Mouse (Mus musculus) urinary bladder, postnatal 10 days (tissue): Measurements from ENCODE around the gene Pum3.

ENCODE experiments used
- DNase-seq: peaks from one replicate; pipeline ENCODE4 v3.0.0; 2022; ENCODE audit warnings: low spot score

Pum3 gene

DNA sequence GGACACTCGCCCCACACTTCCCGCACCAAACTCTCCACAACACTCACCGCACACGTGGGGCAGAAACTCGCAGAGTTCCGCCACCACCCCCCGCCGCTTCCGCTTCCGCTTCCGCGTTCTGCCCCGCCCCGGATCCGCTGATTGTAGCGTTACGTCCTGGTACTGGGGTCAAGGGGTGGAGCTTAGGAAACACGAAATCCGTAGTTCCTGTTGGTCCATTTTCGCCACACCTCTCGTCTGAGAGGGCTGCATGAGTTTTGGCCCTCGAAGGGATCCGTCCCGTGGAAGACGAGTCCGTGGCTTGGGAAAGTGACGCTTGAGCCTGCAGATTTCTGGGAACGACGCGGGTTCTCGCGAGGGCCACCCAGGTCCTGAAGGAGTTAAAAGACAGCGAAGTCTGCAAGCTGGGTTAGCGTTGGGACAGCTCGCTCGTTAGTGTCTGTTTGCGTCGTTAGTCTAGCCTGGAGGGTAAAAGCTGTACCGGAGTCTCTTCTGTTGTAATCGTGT lies at the start of gene Pum3:
Gene Pum3, minus strand, starts transcription at position 81 of the 507 bp plus-strand sequence.
- peak; percentile 81 for DNase-seq

DNA sequence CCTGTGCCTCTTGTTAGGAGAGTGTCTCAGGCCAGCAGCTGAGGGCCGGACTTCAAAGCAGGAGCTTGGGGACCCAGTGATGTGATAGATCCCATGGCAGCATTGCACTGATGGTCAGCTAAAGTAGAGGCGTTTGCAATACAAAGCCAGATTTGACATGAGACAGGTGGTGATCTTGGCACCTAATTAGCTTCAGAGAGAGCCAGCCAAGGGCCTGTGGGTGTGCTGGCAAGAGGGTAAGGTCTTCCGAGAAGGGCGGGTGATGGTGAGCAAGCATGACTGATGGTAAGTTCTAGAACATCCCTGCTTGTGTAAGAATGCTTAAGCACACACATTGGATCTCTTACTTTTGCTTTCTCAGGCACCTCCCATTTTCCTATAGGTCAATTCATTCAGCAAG lies 37.1 kb upstream of the Pum3 start:
- DNase-seq = no peak

DNA sequence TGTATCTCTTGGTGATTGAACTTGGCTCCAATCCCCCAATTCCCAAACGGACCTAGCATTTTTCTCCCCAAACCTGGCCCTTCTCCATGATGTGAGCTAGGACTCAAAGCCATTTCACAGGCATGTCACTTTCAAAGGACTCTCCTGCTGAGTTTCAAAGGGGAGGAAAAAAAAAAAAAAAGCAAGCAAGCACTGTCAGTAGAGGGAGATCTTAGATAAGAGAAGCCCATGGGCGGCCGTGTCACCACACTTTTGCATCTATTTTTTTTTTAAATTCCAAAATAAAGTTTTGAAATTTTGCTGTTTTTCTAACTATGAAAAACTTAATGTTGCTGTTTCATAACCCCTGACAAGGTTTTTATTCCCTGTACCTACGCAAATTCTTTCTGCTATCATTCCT lies 33.0 kb upstream of the Pum3 start:
- no peak for DNase-seq

DNA sequence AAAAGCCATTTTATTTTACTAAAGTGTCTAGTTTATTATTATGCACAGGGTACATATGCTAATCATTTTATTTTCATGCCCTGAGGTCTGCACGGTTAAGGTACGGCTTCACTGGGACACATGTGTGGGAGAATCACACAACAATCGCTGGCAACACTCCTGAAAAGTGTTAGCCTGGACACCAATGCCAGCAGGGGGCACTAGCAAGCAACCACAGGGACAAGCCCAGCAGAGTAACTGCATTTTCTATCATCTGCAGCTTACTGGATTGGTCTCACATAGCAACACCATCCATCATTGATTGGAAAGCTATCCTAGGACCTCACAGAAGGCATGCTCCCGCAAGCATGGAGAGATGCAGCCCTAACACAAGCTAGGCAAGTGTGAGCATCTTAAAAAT lies 20.8 kb upstream of the Pum3 start:
- DNase-seq = no peak

GRCm38 (mm10) chr19:27447515-27447914 lies 17.9 kb upstream of the Pum3 start:
- no peak for DNase-seq

GRCm38 (mm10) chr19:27441106-27441505 lies 11.5 kb upstream of the Pum3 start:
- no peak for DNase-seq

GRCm38 (mm10) chr19:27437982-27438652 lies 8.5 kb upstream of the Pum3 start:
- no peak for DNase-seq

- no peak for DNase-seq
Measured at GRCm38 (mm10) chr19:27430406-27430805, 781 bp upstream of the Pum3 start.

DNA sequence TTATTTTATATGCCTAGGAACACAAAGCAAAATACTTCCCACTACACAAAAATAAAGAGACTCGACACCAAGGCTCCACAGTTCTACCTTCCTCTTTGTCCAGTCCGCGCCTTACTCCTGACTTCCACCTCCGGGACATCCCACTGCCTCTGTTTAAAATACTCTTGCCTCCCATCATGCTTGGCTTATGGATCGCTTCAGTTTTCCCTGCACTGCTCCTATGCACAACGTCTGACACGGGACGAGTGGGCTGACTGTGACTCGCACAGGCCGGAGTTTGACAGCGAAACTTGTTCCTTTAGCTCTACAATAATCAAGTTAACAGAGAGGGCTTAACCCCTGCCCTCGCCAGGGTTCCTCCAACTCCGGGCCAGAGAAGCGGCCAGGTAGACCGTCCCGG lies 344 bp downstream of the Pum3 start:
- DNase-seq = no peak

GRCm38 (mm10) chr19:27427865-27428264 lies 1.8 kb downstream of the Pum3 start:
- DNase-seq = no peak

DNA sequence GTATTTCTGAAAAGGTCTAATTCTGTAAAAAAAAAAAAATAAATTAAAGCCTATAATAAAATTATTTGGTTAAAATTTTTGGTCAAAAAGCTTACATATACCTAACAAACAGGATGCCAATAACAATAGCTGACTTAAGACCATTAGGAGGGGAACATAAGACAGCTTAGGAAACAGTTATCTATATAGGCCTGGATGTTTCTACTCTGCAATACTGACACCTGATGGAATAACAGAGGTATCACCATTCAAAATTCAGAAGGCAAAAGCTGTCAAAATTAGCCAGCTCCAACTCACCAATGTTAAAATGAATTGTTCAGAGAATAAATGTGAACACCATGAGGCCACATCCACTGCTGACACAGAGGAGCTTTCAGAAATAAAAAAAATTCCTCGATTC lies 3.2 kb downstream of the Pum3 start:
- no peak for DNase-seq

- DNase-seq = no peak
Measured at GRCm38 (mm10) chr19:27425656-27426055, 4.0 kb downstream of the Pum3 start.

DNA sequence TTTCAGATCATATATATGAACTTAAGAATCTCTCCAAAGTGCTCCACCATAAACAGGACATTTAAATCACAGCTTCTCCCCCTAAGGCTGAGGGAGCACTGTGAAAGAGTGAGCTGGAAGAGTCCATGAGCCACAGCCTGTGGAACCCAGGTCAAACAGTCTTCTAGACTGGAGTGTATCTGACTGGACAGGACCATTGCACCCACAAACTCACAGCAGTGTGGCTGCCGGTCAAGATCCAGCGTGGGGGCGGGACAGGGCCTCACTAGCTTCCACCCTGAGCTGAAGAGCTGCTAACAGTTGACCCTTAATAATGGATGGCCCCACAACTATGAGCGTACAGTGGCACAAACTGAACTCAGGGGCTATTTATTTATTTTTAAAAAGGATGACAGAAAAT lies 12.2 kb downstream of the Pum3 start:
- no peak for DNase-seq

- DNase-seq = no peak
Measured at GRCm38 (mm10) chr19:27416569-27416968, 13.1 kb downstream of the Pum3 start.

DNA sequence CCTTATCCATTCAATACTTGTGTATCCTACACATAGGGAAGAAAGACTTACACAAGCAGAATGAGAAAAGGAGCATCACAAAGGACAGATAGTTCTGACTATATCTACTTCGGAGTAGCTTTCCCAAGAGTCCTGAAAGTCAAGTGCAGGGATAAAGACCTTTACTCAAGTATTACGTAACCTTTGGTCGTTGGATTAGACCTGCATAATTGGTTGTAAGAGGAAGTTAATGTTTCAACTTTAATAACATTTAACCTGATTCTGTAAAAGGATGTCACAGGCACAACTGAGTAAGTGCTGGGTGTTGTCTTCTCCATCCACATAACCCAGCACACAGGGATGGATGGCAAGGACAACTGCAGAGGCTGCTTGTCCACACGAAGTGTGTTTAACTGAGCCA lies 18.3 kb downstream of the Pum3 start:
- DNase-seq = no peak

- no peak for DNase-seq
Measured at GRCm38 (mm10) chr19:27410751-27411150, 18.9 kb downstream of the Pum3 start.

DNA sequence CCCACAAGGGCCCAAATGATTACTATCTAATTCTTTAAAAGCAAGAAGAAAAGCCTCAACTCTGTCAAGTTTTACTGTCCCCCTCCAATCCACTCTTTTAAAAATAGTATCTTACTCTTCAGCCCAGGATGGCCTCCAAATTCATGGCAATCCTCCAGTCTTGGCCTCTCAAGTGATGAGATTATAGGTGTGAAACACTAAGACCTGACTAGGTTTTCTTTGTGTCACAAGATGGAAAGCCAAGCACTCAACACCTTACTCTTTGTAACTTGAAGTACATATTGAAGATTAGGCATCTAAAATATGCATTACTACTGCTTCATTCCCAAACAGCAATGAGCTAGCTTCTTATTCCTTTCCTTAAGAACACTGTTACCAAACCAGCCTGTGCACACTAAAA lies 19.8 kb downstream of the Pum3 start:
- DNase-seq = no peak

- no peak for DNase-seq
Measured at GRCm38 (mm10) chr19:27409196-27409595, 20.4 kb downstream of the Pum3 start.

DNA sequence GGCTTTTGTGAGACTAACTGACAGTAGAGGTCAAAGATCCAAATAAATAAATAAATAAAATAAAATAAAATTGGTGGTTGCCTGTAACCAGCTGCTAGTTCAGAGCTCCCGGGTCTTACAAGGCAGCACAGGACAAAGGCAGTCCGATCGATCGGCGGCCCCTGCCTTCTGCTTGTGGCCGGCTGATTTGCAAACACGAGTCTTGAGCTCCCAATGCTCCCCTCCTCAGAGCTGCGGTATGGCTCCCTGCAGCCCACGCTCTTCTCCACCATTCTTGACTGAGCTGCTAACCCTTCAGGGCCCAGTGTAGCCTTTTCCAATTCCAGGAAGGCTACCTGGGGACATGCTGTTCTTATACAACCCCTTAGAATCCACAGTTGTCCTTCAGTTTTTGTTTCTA lies 31.8 kb downstream of the Pum3 start:
- no peak for DNase-seq

DNA sequence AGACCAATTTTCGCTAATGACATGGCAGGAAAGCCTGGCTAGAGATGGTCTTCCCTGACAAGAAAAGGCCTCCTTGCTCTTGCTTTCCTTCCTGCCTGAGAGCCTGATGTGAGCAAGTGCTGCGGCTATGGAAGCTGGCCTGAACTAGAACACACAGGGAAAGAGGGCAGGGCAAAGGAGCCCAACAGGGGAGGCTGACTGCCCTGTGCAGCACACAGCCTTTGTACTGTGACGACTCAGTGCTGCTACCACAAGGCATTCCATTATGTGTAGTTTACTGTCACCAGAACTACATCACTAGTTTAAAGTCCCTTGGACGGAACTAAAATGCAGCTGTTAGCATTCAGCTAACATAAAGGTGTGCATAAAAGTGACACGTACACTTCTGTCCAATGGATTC lies 32.4 kb downstream of the Pum3 start:
- DNase-seq = no peak

DNA sequence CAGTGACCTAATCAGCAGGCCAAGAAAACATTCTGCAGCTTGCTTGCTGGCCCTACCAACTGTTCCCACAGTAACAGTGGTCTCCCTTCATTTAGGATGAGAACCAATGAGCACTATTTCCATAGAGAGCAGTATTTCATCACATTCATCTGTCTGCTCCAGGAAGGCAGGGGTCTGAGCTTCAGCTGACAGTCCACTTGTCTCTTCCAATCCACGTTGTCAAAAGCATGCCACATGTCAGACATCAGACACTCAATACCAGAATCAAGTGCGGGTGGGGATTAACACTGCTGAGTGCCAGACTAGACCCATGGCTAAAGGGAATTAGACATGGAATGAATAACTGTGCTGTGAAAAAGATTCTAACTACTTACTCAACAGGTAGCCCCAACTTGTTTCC lies 32.9 kb downstream of the Pum3 start:
- no peak for DNase-seq

DNA sequence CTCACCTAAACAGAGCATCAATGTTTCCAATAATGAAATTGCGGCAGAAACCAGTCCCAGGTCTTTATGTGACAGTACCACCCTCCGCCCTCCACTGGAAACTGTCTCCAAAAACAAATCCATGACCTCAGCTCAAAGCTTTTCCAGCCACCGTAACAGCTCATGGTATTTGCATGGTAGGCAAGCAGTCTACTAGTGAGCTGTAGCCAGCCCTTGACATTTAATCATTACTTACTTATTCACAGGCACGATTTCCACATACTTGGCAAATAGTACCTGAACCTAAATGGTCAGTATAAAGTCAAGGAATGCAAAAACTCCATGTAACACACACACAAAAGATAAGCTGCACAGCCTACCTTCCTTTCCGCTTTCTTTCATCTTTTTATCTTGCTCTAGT lies 33.7 kb downstream of the Pum3 start:
- no peak for DNase-seq

DNA sequence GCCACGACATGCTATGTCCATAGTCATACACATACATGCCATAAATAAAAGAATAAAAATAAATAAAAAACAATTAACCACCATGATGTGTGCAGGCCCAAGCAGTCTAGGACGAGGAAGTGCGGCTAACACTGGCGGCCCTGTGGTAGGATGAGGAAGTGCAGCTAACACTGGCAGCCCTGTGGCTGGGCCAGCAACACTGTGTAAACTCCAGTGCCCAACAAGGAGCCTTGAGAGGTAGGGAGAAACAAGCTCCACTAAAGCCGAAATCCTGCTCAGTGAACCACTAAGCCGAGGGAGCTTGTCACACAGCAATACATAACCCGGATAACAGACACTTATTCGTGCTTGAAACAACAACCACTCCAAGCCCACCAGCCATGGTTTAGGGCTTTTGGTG lies 34.1 kb downstream of the Pum3 start:
- no peak for DNase-seq

DNA sequence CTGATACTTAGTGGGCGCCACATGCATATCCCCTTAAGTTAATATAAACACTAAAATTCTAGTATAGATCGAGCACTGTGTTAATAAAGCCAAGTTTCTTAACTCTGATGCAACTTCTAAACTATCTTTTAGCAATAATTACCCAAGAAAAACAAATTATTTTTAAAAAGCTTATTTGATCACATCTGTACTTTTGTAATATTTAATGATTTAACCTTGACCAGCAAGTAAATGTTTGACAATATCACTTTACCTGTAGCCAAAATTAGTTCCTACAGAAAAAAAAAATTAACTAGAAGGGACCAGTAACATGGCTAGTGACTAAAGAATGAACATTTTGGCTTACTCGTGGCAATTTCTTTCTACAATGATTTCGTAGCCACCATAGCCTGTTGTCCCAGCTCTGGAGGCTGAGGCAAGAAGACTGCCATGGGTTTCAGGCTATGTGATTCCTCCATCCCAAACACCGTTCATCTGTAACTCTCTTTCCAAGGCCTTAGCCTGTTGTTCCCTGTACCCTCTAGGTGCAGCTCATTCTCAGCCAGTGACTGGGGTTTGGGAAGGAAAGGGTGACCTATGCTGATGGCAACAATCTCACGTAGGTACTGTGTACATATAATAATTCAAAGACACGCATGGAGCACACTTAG lies 35.2 kb downstream of the Pum3 start:
- no peak for DNase-seq
